Mouse (Mus musculus) megakaryocyte, embryonic 14.5 days (primary cell): ENCODE results near the gene Slc12a3.

Experiments used
- FLI1 ChIP-seq: IDR thresholded peaks from 2 replicates; pipeline ENCODE4 v1.6.1; 2012; ENCODE audit warnings: low read length, inconsistent platforms, mixed read lengths
- GATA1 ChIP-seq: IDR thresholded peaks from 3 replicates; pipeline ENCODE4 v1.6.1; 2012; ENCODE audit warnings: mixed read lengths, low read length, inconsistent platforms, borderline replicate concordance

GRCm38 (mm10) chr8:94385506-94386213 lies 56.7 kb downstream of the Slc12a3 start:
- TF ChIP-seq GATA1: no peak
- TF ChIP-seq FLI1: no peak
